Mouse (Mus musculus) bone marrow, adult 2 months (tissue): ENCODE measurements at regions not wholly inside any gene's neighbourhood (a gene's known extent, or its start where the extent isn't known, plus 50 kb on each side); places are given as distances from the start of the nearest gene placed in this dataset.

Source experiments
- CTCF ChIP-seq: fragments of 200-500 bp; IDR thresholded peaks from 2 replicates; pipeline ENCODE4 v1.5.1; 2011; ENCODE audit warnings: low read length, control low read depth; ENCODE audit not compliant: control insufficient read depth, insufficient read depth
- POLR2A ChIP-seq: fragments of 200-500 bp; IDR thresholded peaks from 2 replicates; pipeline ENCODE4 v1.6.1; 2011; ENCODE audit warnings: low read depth, mild to moderate bottlenecking, control low read depth, low read length, borderline replicate concordance; ENCODE audit not compliant: control insufficient read depth

DNA sequence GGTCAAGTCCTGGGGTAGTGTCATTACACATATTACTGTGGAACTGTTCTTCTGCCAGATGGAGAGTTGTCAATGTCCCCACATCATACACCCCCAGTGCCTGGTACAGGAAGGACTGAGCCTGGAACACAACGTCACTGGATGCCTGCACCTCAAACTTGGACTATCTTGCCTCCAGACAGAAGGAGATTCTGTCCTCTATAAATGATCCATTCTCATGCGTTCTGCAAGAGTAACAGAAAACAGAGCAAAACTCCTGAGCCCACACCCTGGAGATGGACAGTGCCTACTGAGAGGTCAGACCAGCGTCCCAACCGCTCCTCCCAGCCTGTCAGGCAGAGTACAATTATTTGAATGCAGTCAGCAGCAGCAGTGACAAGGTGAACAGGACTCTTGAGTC is 261.1 kb downstream of the Dysf start:
- no peak for TF ChIP-seq CTCF
- no peak for TF ChIP-seq POLR2A
